Mouse (Mus musculus) midbrain, embryonic 14.5 days (tissue): Measurements from ENCODE around the gene Sctr. TPM values are rescaled to one million over a fixed set of nuclear protein-coding genes. Genes with fewer than 3 reads are reported as not detected.
"Not testable (repeated sequence)": the region's sequence is repeated elsewhere in the genome, so short reads cannot be mapped to it uniquely, and the experiment has no call there.

Experiments
- ATAC-seq: fragments of 200-750 bp; cut with Nextera tagmentation; 2 replicates; pipeline ENCODE4 v1.8.0; 2017; ENCODE audit warnings: moderate number of reproducible peaks, moderate library complexity; ENCODE audit not compliant: low FRiP score, low TSS enrichment
- DNase-seq: peaks from one replicate; pipeline ENCODE4 v3.0.0-alpha.2; 2015
- H3K27ac ChIP-seq: fragments of 300-500 bp; sonication (generic); replicated peaks from 2 replicates; pipeline ENCODE4 v1.5.1; 2014; ENCODE audit warnings: mild to moderate bottlenecking, low read depth, low read length, moderate library complexity
- H3K27me3 ChIP-seq: fragments of 300-500 bp; sonication (generic); 2 replicates; pipeline ENCODE4 v1.6.1; 2014; ENCODE audit warnings: low read length, control low read depth, mixed read lengths; ENCODE audit not compliant: control insufficient read depth, insufficient read depth
- H3K36me3 ChIP-seq: fragments of 300-500 bp; sonication (generic); 2 replicates; pipeline ENCODE4 v1.6.1; 2014; ENCODE audit warnings: low read length, control low read depth; ENCODE audit not compliant: control insufficient read depth, insufficient read depth
- H3K4me1 ChIP-seq: fragments of 300-500 bp; sonication (generic); 2 replicates; pipeline ENCODE4 v1.6.1; 2014; ENCODE audit warnings: mild to moderate bottlenecking, antibody characterized with exemption, low read length, control low read depth; ENCODE audit not compliant: control insufficient read depth, insufficient read depth
- H3K4me2 ChIP-seq: fragments of 300-500 bp; sonication (generic); 2 replicates; pipeline ENCODE4 v1.6.1; 2014; ENCODE audit warnings: mild to moderate bottlenecking, low read length, moderate library complexity
- H3K4me3 ChIP-seq: fragments of 300-500 bp; sonication (generic); replicated peaks from 2 replicates; pipeline ENCODE4 v1.5.1; 2014; ENCODE audit warnings: low read depth, low read length
- H3K9ac ChIP-seq: fragments of 300-500 bp; sonication (generic); replicated peaks from 2 replicates; pipeline ENCODE4 v1.6.1; 2014; ENCODE audit warnings: mild to moderate bottlenecking, low read length, moderate library complexity
- H3K9me3 ChIP-seq: fragments of 300-500 bp; sonication (generic); 2 replicates; pipeline ENCODE4 v1.6.1; 2016; ENCODE audit warnings: low read length, control low read depth, mixed read lengths; ENCODE audit not compliant: control insufficient read depth
- WGBS: fragments of 180-500 bp; shearing (Covaris S2); extraction: QIAGEN DNeasy Blood & Tissue Kit; methylation state at CpG from one replicate; pipeline ENCODE4 v1.1.7; 2014; 5-methylcytosine and 5-hydroxymethylcytosine counted together
- polyA plus RNA-seq: library from polyadenylated mRNA; unstranded; fragments of >200 nt; fragmentation: Nextera tagmentation; extraction: Ambion mirVana; gene quantifications from 2 replicates; pipeline ENCODE4 v1.2.1, GENCODE M21; 2014

Sctr gene
- polyA plus RNA-seq, 1 experiment from 2014 or later = 0.53 TPM

DNA sequence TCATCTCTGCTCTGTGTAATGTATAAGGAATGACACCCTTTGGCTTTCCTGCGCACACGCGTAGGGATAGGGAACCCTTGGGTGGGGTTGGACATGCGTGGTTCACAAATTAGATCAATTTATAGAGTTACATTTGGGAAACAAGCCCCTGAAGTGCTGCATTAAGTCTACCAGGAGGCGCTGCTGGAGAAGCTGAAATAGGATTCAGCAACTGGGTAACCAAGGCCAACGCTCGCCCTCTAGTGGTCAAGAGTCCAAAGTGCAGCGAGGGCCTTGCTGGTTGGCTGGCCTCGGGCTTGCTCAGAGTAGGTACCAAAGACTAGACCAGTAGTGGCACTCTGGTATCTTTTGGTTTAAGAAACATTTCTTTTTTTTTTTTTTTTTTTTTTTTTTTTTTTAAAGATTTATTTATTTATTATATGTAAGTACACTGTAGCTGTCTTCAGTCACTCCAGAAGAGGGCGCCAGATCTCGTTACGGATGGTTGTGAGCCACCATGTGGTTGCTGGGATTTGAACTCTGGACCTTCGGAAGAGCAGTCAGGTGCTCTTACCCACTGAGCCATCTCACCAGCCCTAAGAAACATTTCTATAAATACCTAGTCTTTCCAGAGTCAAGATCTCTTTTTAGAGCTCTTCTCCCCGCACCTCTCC is 86.9 kb downstream of the Sctr start:
- H3K4me3 ChIP-seq, H3K9me3 ChIP-seq, ATAC-seq, H3K36me3 ChIP-seq, H3K27ac ChIP-seq, H3K9ac ChIP-seq, H3K27me3 ChIP-seq, H3K4me2 ChIP-seq, H3K4me1 ChIP-seq: not testable (repeated sequence)
- 54% methylated on average over 11 of the region's 14 CpGs for WGBS
- DNase-seq = peak; percentile 86

- Histone ChIP-seq H3K9me3 (0 out of 2 replicates have a peak, but pooled peaks cover 3% of the 10 kb centered on the region), H3K9ac (no peak overlapping the region), H3K4me2 (no peak overlapping the region), H3K27ac (no peak overlapping the region), H3K4me1 (no peaks in the 10 kb centered on the region), H3K4me3 (no peak overlapping the region), H3K27me3 (no peaks in the 10 kb centered on the region), H3K36me3 (no peaks in the 10 kb centered on the region)
- DNase-seq (no peak), ATAC-seq (no peak)
- WGBS = 62% methylated on average over 3 of the region's 3 CpGs
These were observed 88.2 kb downstream of the Sctr start for GRCm38 (mm10) chr1:120094920-120095319.

- no peak overlapping the region for H3K9ac ChIP-seq
- H3K4me3 ChIP-seq = no peak overlapping the region
- H3K27ac ChIP-seq = no peak overlapping the region
- 13% methylated on average over 7 of the region's 7 CpGs for WGBS
- no peaks in the 10 kb centered on the region for H3K36me3 ChIP-seq
- ATAC-seq (no peak), DNase-seq (peak; percentile 71)
- no peaks in the 10 kb centered on the region for H3K27me3 ChIP-seq
- no peaks in the 10 kb centered on the region for H3K9me3 ChIP-seq
- no peaks in the 10 kb centered on the region for H3K4me1 ChIP-seq
- no peak overlapping the region for H3K4me2 ChIP-seq
These were observed 91.6 kb downstream of the Sctr start for GRCm38 (mm10) chr1:120098327-120098726.

DNA sequence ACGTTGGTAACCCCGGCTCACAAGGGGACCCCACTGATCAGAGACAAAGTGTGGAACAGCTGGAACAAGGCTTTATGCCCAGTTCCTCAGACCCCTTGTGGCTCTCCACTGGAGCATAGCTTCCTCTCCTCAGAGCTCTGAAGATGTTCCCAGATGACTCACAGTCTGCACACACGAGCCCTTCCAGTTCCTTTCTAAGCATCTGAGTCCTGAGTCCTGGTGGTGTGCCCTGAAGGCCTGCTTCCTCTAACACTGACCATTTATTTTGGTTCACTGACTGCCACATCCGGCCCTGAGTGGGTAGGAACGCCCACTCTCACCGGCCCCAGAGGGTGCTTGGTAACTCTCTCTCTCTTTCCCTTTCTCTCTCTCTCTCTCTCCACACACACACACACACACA is 92.8 kb downstream of the Sctr start:
- H3K4me1 ChIP-seq = no peaks in the 10 kb centered on the region
- H3K9me3 ChIP-seq = no peaks in the 10 kb centered on the region
- no peaks in the 10 kb centered on the region for H3K36me3 ChIP-seq
- no peak overlapping the region for H3K9ac ChIP-seq
- no peaks in the 10 kb centered on the region for H3K27me3 ChIP-seq
- 69% methylated on average over 6 of the region's 6 CpGs for WGBS
- H3K27ac ChIP-seq = no peak overlapping the region
- no peak overlapping the region for H3K4me2 ChIP-seq
- DNase-seq (no peak), ATAC-seq (no peak)
- no peak overlapping the region for H3K4me3 ChIP-seq

- no peak overlapping the region for H3K4me2 ChIP-seq
- no peak for ATAC-seq
- H3K9ac ChIP-seq = no peak overlapping the region
- no peak overlapping the region for H3K4me3 ChIP-seq
- no peaks in the 10 kb centered on the region for H3K4me1 ChIP-seq
- 84% methylated on average over 8 of the region's 8 CpGs for WGBS
- no peaks in the 10 kb centered on the region for H3K9me3 ChIP-seq
- H3K27me3 ChIP-seq = no peaks in the 10 kb centered on the region
- DNase-seq = no peak
- no peaks in the 10 kb centered on the region for H3K36me3 ChIP-seq
- no peak overlapping the region for H3K27ac ChIP-seq
These were observed 93.9 kb downstream of the Sctr start for GRCm38 (mm10) chr1:120100456-120101226.

DNA sequence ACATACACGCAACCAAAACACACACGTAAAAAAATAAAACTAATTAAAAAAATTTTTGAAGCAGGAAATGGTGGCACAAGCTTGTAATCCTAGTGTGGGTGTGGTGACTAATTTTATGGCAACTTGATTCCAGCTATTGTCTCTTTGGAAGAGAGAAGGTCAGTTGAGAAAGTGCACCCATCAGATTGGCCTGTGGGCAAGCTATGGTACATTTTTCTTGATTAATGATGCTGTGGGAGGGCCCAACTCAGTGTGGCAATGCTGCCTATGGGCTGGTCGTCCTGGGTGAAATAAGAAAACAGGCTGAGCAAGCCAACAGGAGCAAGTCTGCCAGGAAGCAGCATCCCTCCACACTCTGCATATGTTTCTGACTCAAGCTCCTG is 94.5 kb downstream of the Sctr start:
- Histone ChIP-seq H3K4me3 (no peak overlapping the region), H3K27me3 (no peaks in the 10 kb centered on the region), H3K9me3 (no peaks in the 10 kb centered on the region), H3K4me1 (no peaks in the 10 kb centered on the region), H3K9ac (no peak overlapping the region), H3K4me2 (no peak overlapping the region), H3K36me3 (no peaks in the 10 kb centered on the region), H3K27ac (no peak overlapping the region)
- WGBS = 87% methylated on average over 3 of the region's 3 CpGs
- ATAC-seq (no peak), DNase-seq (no peak)

- H3K4me2 ChIP-seq = no peak overlapping the region
- no peak for ATAC-seq
- no peak overlapping the region for H3K4me3 ChIP-seq
- no peaks in the 10 kb centered on the region for H3K4me1 ChIP-seq
- 81% methylated on average over 5 of the region's 5 CpGs for WGBS
- no peak overlapping the region for H3K27ac ChIP-seq
- H3K9ac ChIP-seq = no peak overlapping the region
- no peaks in the 10 kb centered on the region for H3K36me3 ChIP-seq
- DNase-seq = no peak
- H3K27me3 ChIP-seq = no peaks in the 10 kb centered on the region
- H3K9me3 ChIP-seq = no peaks in the 10 kb centered on the region
These were observed 98.9 kb downstream of the Sctr start for GRCm38 (mm10) chr1:120105556-120105959.

DNA sequence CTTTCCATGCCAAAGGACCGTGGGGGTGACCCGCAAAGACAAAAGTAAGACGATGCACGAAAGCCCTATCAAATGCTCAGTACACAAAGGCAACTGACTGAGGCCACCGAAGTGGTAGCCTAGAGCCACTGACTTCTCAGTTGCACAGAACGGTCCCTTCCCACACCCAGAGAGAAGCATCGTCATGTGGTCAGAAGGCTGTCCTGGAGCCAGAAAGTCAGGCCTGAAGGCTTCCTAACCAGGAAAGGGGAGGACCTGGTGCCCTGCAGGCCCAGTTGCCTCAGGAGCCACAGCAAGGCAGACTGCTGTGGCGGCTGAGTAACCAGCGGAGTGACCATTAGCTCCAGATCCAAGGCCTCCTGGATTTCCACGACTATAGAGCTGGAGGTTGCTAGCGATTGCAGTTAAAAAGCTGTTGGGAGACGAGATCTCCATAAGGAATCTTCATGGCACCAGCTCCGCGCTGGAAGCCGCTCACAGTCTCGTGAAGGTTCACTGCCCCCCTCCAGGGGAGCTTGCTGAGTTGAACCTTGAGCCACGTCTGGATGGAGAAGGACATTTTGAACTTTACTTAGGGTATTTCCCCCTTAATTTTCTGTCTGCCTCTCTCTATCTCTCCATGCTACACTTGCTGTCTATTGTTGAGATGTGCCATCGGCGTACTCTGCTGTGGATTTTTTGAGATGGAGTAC is 103.2 kb downstream of the Sctr start:
- H3K27ac ChIP-seq = no peak overlapping the region
- no peaks in the 10 kb centered on the region for H3K27me3 ChIP-seq
- H3K36me3 ChIP-seq = peaks cover 15% of the 10 kb centered on the region
- no peak overlapping the region for H3K4me3 ChIP-seq
- no peaks in the 10 kb centered on the region for H3K4me1 ChIP-seq
- H3K4me2 ChIP-seq = no peak overlapping the region
- DNase-seq (no peak), ATAC-seq (no peak)
- no peaks in the 10 kb centered on the region; the same call in 1 of the 2 replicates for H3K9me3 ChIP-seq
- H3K9ac ChIP-seq = no peak overlapping the region
- 89% methylated on average over 19 of the region's 19 CpGs for WGBS
